Mouse (Mus musculus): ENCODE measurements around the gene Ptprm.

DNA sequence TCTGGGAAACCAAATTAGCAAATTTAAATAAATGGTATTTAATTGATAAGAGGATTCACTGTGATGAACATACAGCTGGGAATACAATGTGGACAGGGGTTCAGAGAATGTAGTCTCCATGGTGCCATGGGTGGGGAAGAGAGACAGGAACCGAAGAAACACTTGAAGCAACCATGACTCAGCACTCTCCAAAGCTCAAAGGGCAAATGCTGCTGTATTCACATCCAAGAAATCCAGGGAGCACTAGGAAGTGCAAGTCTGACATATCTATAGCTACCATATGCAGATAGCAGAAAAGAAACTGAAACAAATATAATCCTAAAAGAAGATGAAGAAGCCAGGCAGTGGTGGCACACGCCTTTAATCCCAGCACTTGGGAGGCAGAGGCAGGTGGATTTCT, 531.9 kb downstream of the Ptprm start:
- TF ChIP-seq POLR2A (IDR thresholded peaks at IDR 0.05; ENCODE audit: control insufficient read depth, extremely low read depth, insufficient read depth, low read length, poor library complexity): no peak
- TF ChIP-seq CTCF (IDR thresholded peaks at IDR 0.05; ENCODE audit: borderline replicate concordance, control insufficient read depth, extremely low read depth, insufficient read depth, low read length, poor library complexity): no peak

Measured in thymus, adult 2 months (tissue).